Mouse (Mus musculus) intestine, postnatal 0 days (tissue): ENCODE measurements at regions not wholly inside any gene's neighbourhood (a gene's known extent, or its start where the extent isn't known, plus 50 kb on each side); places are given as distances from the start of the nearest gene placed in this dataset.

Source experiments
- ATAC-seq: fragments of 200-750 bp; cut with Nextera tagmentation; 2 replicates; pipeline ENCODE4 v1.8.0; 2017; ENCODE audit warnings: mild to moderate bottlenecking, moderate TSS enrichment, moderate library complexity
- H3K27ac ChIP-seq: fragments of 300-500 bp; sonication (generic); 2 replicates; pipeline ENCODE4 v1.5.1; 2014; ENCODE audit warnings: mild to moderate bottlenecking, low read depth, low read length, moderate library complexity
- H3K27me3 ChIP-seq: fragments of 300-500 bp; sonication (generic); replicated peaks from 2 replicates; pipeline ENCODE4 v1.6.1; 2014; ENCODE audit warnings: low read length, mixed read lengths; ENCODE audit not compliant: control insufficient read depth, insufficient read depth
- H3K36me3 ChIP-seq: fragments of 300-500 bp; sonication (generic); 2 replicates; pipeline ENCODE4 v1.6.1; 2014; ENCODE audit warnings: mild to moderate bottlenecking, moderate library complexity; ENCODE audit not compliant: control insufficient read depth, insufficient read depth
- H3K4me1 ChIP-seq: fragments of 300-500 bp; sonication (generic); replicated peaks from 2 replicates; pipeline ENCODE4 v1.6.1; 2014; ENCODE audit warnings: antibody characterized with exemption, low read length, mixed read lengths; ENCODE audit not compliant: control insufficient read depth, insufficient read depth
- H3K4me2 ChIP-seq: fragments of 300-500 bp; sonication (generic); replicated peaks from 2 replicates; pipeline ENCODE4 v1.6.1; 2014; ENCODE audit warnings: low read depth, mild to moderate bottlenecking, moderate library complexity
- H3K4me3 ChIP-seq: fragments of 300-500 bp; sonication (generic); 2 replicates; pipeline ENCODE4 v1.5.1; 2014; ENCODE audit warnings: low read depth, low read length
- H3K9ac ChIP-seq: fragments of 300-500 bp; sonication (generic); 2 replicates; pipeline ENCODE4 v1.6.1; 2014; ENCODE audit warnings: mild to moderate bottlenecking, low read depth, low read length
- H3K9me3 ChIP-seq: fragments of 300-500 bp; sonication (generic); 2 replicates; pipeline ENCODE4 v1.6.1; 2016; ENCODE audit warnings: mixed run types; ENCODE audit not compliant: control insufficient read depth
- CTCF ChIP-seq: sonication (generic); IDR thresholded peaks from 2 replicates; pipeline ENCODE4 v1.5.1; 2016; ENCODE audit warnings: low read depth, mild to moderate bottlenecking, control low read depth, antibody characterized with exemption, moderate library complexity
- WGBS: fragments of 180-500 bp; shearing (Covaris S2); extraction: QIAGEN DNeasy Blood & Tissue Kit; methylation state at CpG from one replicate; pipeline ENCODE4 v1.1.7; 2014; 5-methylcytosine and 5-hydroxymethylcytosine counted together

- Histone ChIP-seq H3K27me3 (no peaks in the 10 kb centered on the region), H3K4me2 (no peak overlapping the region), H3K4me3 (no peak overlapping the region), H3K9ac (no peak overlapping the region), H3K27ac (no peak overlapping the region), H3K9me3 (no peaks in the 10 kb centered on the region), H3K36me3 (no peaks in the 10 kb centered on the region), H3K4me1 (no peaks in the 10 kb centered on the region)
- no peak for TF ChIP-seq CTCF
- no peak for ATAC-seq
- 73% methylated on average over 1 of the region's 1 CpGs for WGBS
These were observed 92.1 kb upstream of the Ins2 start for GRCm38 (mm10) chr7:142835319-142835718.

- Histone ChIP-seq H3K4me1 (no peaks in the 10 kb centered on the region), H3K9me3 (no peaks in the 10 kb centered on the region), H3K4me3 (no peak overlapping the region), H3K27ac (no peak overlapping the region), H3K36me3 (no peaks in the 10 kb centered on the region), H3K27me3 (no peaks in the 10 kb centered on the region), H3K9ac (no peak overlapping the region), H3K4me2 (no peak overlapping the region)
- WGBS, result 9% methylated on average over 2 of the region's 2 CpGs
- no peak for TF ChIP-seq CTCF
- no peak for ATAC-seq
These were observed 87.9 kb upstream of the Ins2 start for GRCm38 (mm10) chr7:142830969-142831673.

- WGBS, result 69% methylated on average over 4 of the region's 4 CpGs
- H3K27me3 ChIP-seq, result 0 out of 2 replicates have a peak, but pooled peaks cover 2% of the 10 kb centered on the region
- H3K4me1 ChIP-seq, result no peaks in the 10 kb centered on the region
- no peak overlapping the region for H3K9ac ChIP-seq
- H3K27ac ChIP-seq, result no peak overlapping the region
- no peaks in the 10 kb centered on the region for H3K36me3 ChIP-seq
- no peak overlapping the region for H3K4me2 ChIP-seq
- no peaks in the 10 kb centered on the region for H3K9me3 ChIP-seq
- ATAC-seq, result no peak
- no peak for TF ChIP-seq CTCF
- H3K4me3 ChIP-seq, result no peak overlapping the region
These were observed 67.5 kb upstream of the Ins2 start for GRCm38 (mm10) chr7:142810711-142811110.

- Histone ChIP-seq H3K9ac (no peak overlapping the region), H3K36me3 (no peaks in the 10 kb centered on the region), H3K27ac (no peak overlapping the region), H3K4me1 (no peaks in the 10 kb centered on the region), H3K27me3 (0 out of 2 replicates have a peak, but pooled peaks cover 3% of the 10 kb centered on the region), H3K4me3 (no peak overlapping the region), H3K9me3 (no peaks in the 10 kb centered on the region), H3K4me2 (no peak overlapping the region)
- ATAC-seq, result no peak
- WGBS, result 29% methylated on average over 6 of the region's 6 CpGs
- TF ChIP-seq CTCF, result peak; percentile 79
These were observed 56.2 kb upstream of the Ins2 start for GRCm38 (mm10) chr7:142799424-142799823.

- H3K4me3 ChIP-seq, result no peak overlapping the region
- H3K27me3 ChIP-seq, result 0 out of 2 replicates have a peak, but pooled peaks cover 3% of the 10 kb centered on the region
- no peaks in the 10 kb centered on the region for H3K9me3 ChIP-seq
- H3K4me1 ChIP-seq, result no peaks in the 10 kb centered on the region
- no peak for ATAC-seq
- 42% methylated on average over 2 of the region's 2 CpGs for whole genome bisulfite sequencing
- H3K36me3 ChIP-seq, result no peaks in the 10 kb centered on the region
- H3K4me2 ChIP-seq, result no peak overlapping the region
- TF ChIP-seq CTCF, result no peak
- H3K27ac ChIP-seq, result no peak overlapping the region
- H3K9ac ChIP-seq, result no peak overlapping the region
These were observed 51.3 kb upstream of the Ins2 start for GRCm38 (mm10) chr7:142794481-142794880.
